Mouse (Mus musculus): ENCODE measurements around the gene Icmt. TPM values are rescaled to one million over a fixed set of nuclear protein-coding genes. Genes with fewer than 3 reads are reported as not detected.

Icmt gene
- polyA plus RNA-seq, 1 experiment from 2014 or later = 20.1 TPM

DNA sequence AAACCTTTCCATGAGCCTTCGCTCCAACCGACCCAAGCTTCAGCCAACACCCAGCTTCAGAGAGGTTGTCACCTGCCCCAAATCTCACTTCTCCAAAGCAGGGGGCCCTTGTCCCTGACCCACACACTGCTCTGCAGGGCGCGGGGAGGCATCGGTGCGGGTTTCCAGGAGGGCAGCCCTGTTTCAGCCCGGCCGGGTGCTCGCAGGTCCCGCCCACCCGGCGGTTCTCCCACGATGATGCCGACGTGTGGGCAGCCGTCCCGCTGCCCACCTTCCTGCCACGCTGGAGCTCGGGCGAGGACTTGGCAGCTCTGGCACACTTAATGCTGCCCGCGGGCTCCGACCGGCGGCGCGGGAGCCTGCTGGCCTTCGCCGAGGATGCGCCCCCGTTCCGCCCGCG, 14.3 kb upstream of the Icmt start:
- 21% methylated on average over 34 of the region's 34 CpGs for WGBS
- Histone ChIP-seq H3K4me3 (replicated peaks; ENCODE audit: low read length) (peak overlapping the region; percentile 33), H3K27me3 (ENCODE audit: control insufficient read depth, insufficient read depth, low read length) (peaks cover 62% of the 10 kb centered on the region), H3K27ac (ENCODE audit: low read length) (no peak overlapping the region), H3K4me1 (ENCODE audit: control insufficient read depth, insufficient read depth, low read length) (peaks cover 18% of the 10 kb centered on the region; the same call in 1 of the 2 replicates), H3K4me2 (ENCODE audit: low read depth, low read length) (peak overlapping the region; percentile 51), H3K9ac (ENCODE audit: low read length) (peak overlapping the region; percentile 39), H3K36me3 (ENCODE audit: control insufficient read depth, insufficient read depth, low read length) (no peaks in the 10 kb centered on the region), H3K9me3 (replicated peaks; ENCODE audit: control insufficient read depth, low read length) (no peaks in the 10 kb centered on the region)
- ATAC-seq (ENCODE audit: insufficient read depth, low FRiP score) = no peak

GRCm38 (mm10) chr4:152283186-152283950, 13.7 kb upstream of the Icmt start:
- Histone ChIP-seq H3K4me3 (replicated peaks; ENCODE audit: low read length) (peak overlapping the region; percentile 33), H3K9ac (ENCODE audit: low read length) (peak overlapping the region; percentile 39), H3K4me1 (ENCODE audit: control insufficient read depth, insufficient read depth, low read length) (peaks cover 18% of the 10 kb centered on the region; the same call in 1 of the 2 replicates), H3K27me3 (ENCODE audit: control insufficient read depth, insufficient read depth, low read length) (peaks cover 69% of the 10 kb centered on the region), H3K36me3 (ENCODE audit: control insufficient read depth, insufficient read depth, low read length) (no peaks in the 10 kb centered on the region), H3K27ac (ENCODE audit: low read length) (no peak overlapping the region), H3K9me3 (replicated peaks; ENCODE audit: control insufficient read depth, low read length) (no peaks in the 10 kb centered on the region), H3K4me2 (ENCODE audit: low read depth, low read length) (peak overlapping the region; percentile 51)
- ATAC-seq (ENCODE audit: insufficient read depth, low FRiP score) = peak; percentile 85
- 5% methylated on average over 70 of the region's 70 CpGs for WGBS

DNA sequence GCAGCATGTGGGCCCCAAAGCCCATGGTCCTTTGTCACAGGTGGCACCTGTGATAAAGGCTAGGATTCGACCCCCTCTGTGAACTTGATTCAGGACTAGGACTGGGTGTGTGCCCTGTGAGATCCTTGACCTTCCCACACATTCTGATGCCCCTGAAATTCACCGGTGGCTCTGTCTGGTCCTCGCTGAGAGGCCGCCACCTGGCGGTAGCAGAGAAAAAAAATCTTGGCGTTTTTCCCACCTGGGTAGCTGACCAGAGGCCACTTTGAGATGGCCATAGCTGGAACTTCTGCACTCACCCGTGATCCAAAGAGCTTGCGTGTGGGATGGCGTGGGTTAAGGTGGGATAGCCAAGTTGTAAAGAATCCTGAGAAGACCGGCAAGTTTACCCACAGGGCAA, 11.5 kb upstream of the Icmt start:
- Histone ChIP-seq H3K4me3 (replicated peaks; ENCODE audit: low read length) (no peak overlapping the region), H3K9ac (ENCODE audit: low read length) (no peak overlapping the region), H3K4me1 (ENCODE audit: control insufficient read depth, insufficient read depth, low read length) (peaks cover 25% of the 10 kb centered on the region; the same call in 1 of the 2 replicates), H3K27ac (ENCODE audit: low read length) (no peak overlapping the region), H3K4me2 (ENCODE audit: low read depth, low read length) (no peak overlapping the region), H3K9me3 (replicated peaks; ENCODE audit: control insufficient read depth, low read length) (no peaks in the 10 kb centered on the region), H3K36me3 (ENCODE audit: control insufficient read depth, insufficient read depth, low read length) (no peaks in the 10 kb centered on the region), H3K27me3 (ENCODE audit: control insufficient read depth, insufficient read depth, low read length) (peaks cover 79% of the 10 kb centered on the region)
- 2% methylated on average over 10 of the region's 10 CpGs for WGBS
- ATAC-seq (ENCODE audit: insufficient read depth, low FRiP score) = no peak

DNA sequence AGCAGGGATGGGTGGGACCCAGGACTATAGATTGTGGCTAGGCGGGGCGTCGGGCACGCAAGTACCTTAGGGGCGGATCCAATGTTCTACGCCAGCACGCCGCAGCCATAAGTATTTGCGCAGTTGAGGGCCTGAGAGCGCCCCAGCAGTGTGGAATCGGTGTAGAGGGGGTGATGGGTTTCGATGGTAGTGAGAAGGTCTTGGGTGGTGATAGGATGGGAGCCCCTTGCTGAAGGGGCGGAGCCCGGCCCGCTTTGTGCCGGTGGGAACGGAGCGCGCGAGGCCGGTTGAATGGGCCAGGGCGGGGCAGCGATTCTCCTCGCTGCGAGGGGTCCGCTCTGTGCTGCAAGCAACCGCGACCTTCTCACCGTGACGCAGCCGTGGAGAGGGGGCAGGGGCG, 10.8 kb upstream of the Icmt start:
- Histone ChIP-seq H3K4me3 (replicated peaks; ENCODE audit: low read length) (peak overlapping the region; percentile 12; the same call in 1 of the 2 replicates), H3K4me2 (ENCODE audit: low read depth, low read length) (peak overlapping the region; percentile 42), H3K4me1 (ENCODE audit: control insufficient read depth, insufficient read depth, low read length) (peaks cover 28% of the 10 kb centered on the region; the same call in 1 of the 2 replicates), H3K36me3 (ENCODE audit: control insufficient read depth, insufficient read depth, low read length) (no peaks in the 10 kb centered on the region), H3K27me3 (ENCODE audit: control insufficient read depth, insufficient read depth, low read length) (peaks cover 85% of the 10 kb centered on the region), H3K9ac (ENCODE audit: low read length) (no peak overlapping the region), H3K9me3 (replicated peaks; ENCODE audit: control insufficient read depth, low read length) (no peaks in the 10 kb centered on the region), H3K27ac (ENCODE audit: low read length) (no peak overlapping the region)
- 3% methylated on average over 32 of the region's 32 CpGs for WGBS
- no peak for ATAC-seq (ENCODE audit: insufficient read depth, low FRiP score)

GRCm38 (mm10) chr4:152286887-152287286, 10.1 kb upstream of the Icmt start:
- peaks cover 28% of the 10 kb centered on the region; the same call in 1 of the 2 replicates for H3K4me1 ChIP-seq (ENCODE audit: control insufficient read depth, insufficient read depth, low read length)
- no peaks in the 10 kb centered on the region for H3K36me3 ChIP-seq (ENCODE audit: control insufficient read depth, insufficient read depth, low read length)
- H3K9ac ChIP-seq (ENCODE audit: low read length) = no peak overlapping the region
- no peaks in the 10 kb centered on the region for H3K9me3 ChIP-seq (replicated peaks; ENCODE audit: control insufficient read depth, low read length)
- H3K27me3 ChIP-seq (ENCODE audit: control insufficient read depth, insufficient read depth, low read length) = peaks cover 85% of the 10 kb centered on the region
- ATAC-seq (ENCODE audit: insufficient read depth, low FRiP score) = no peak
- peak overlapping the region; percentile 42; the same call in 1 of the 2 replicates for H3K4me2 ChIP-seq (ENCODE audit: low read depth, low read length)
- no peak overlapping the region for H3K4me3 ChIP-seq (replicated peaks; ENCODE audit: low read length)
- WGBS = 4% methylated on average over 26 of the region's 26 CpGs
- no peak overlapping the region for H3K27ac ChIP-seq (ENCODE audit: low read length)

- Histone ChIP-seq H3K9me3 (replicated peaks; ENCODE audit: control insufficient read depth, low read length) (no peaks in the 10 kb centered on the region), H3K27me3 (ENCODE audit: control insufficient read depth, insufficient read depth, low read length) (peaks cover 85% of the 10 kb centered on the region)
- WGBS = 18% methylated on average over 19 of the region's 19 CpGs
Measured at GRCm38 (mm10) chr4:152287317-152288120, 9.5 kb upstream of the Icmt start.

GRCm38 (mm10) chr4:152288398-152288945, 8.6 kb upstream of the Icmt start:
- Histone ChIP-seq H3K36me3 (ENCODE audit: control insufficient read depth, insufficient read depth, low read length) (no peaks in the 10 kb centered on the region), H3K27me3 (ENCODE audit: control insufficient read depth, insufficient read depth, low read length) (peaks cover 81% of the 10 kb centered on the region), H3K4me3 (replicated peaks; ENCODE audit: low read length) (no peak overlapping the region), H3K9ac (ENCODE audit: low read length) (no peak overlapping the region), H3K27ac (ENCODE audit: low read length) (no peak overlapping the region), H3K9me3 (replicated peaks; ENCODE audit: control insufficient read depth, low read length) (no peaks in the 10 kb centered on the region), H3K4me2 (ENCODE audit: low read depth, low read length) (no peak overlapping the region), H3K4me1 (ENCODE audit: control insufficient read depth, insufficient read depth, low read length) (peaks cover 27% of the 10 kb centered on the region; the same call in 1 of the 2 replicates)
- WGBS = 52% methylated on average over 18 of the region's 18 CpGs
- no peak for ATAC-seq (ENCODE audit: insufficient read depth, low FRiP score)

More at GRCm38 (mm10) chr4:152287317-152288120, 9.5 kb upstream of the Icmt start:
- H3K4me1 ChIP-seq (ENCODE audit: control insufficient read depth, insufficient read depth, low read length) = peaks cover 32% of the 10 kb centered on the region; the same call in 1 of the 2 replicates
- H3K4me3 ChIP-seq (replicated peaks; ENCODE audit: low read length) = no peak overlapping the region
- H3K27ac ChIP-seq (ENCODE audit: low read length) = no peak overlapping the region
- no peaks in the 10 kb centered on the region for H3K36me3 ChIP-seq (ENCODE audit: control insufficient read depth, insufficient read depth, low read length)
- H3K9ac ChIP-seq (ENCODE audit: low read length) = no peak overlapping the region
- no peak overlapping the region for H3K4me2 ChIP-seq (ENCODE audit: low read depth, low read length)
- ATAC-seq (ENCODE audit: insufficient read depth, low FRiP score) = no peak

- ATAC-seq (ENCODE audit: insufficient read depth, low FRiP score) = no peak
- H3K9ac ChIP-seq (ENCODE audit: low read length) = no peak overlapping the region; the same call in 1 of the 2 replicates
- 1% methylated on average over 39 of the region's 39 CpGs for WGBS
Measured at GRCm38 (mm10) chr4:152290385-152290784, 6.6 kb upstream of the Icmt start.

More at GRCm38 (mm10) chr4:152290385-152290784, 6.6 kb upstream of the Icmt start:
- H3K36me3 ChIP-seq (ENCODE audit: control insufficient read depth, insufficient read depth, low read length) = no peaks in the 10 kb centered on the region
- no peak overlapping the region for H3K27ac ChIP-seq (ENCODE audit: low read length)
- H3K4me3 ChIP-seq (replicated peaks; ENCODE audit: low read length) = peak overlapping the region; percentile 25
- peaks cover 65% of the 10 kb centered on the region for H3K27me3 ChIP-seq (ENCODE audit: control insufficient read depth, insufficient read depth, low read length)
- H3K9me3 ChIP-seq (replicated peaks; ENCODE audit: control insufficient read depth, low read length) = no peaks in the 10 kb centered on the region
- peak overlapping the region; percentile 41 for H3K4me2 ChIP-seq (ENCODE audit: low read depth, low read length)
- peaks cover 25% of the 10 kb centered on the region; the same call in 1 of the 2 replicates for H3K4me1 ChIP-seq (ENCODE audit: control insufficient read depth, insufficient read depth, low read length)

Data from stomach, embryonic 16.5 days (tissue).